Mouse (Mus musculus) heart, adult 18-20 months (tissue): Measurements from ENCODE around the gene Cenpb. TPM values are rescaled to one million over a fixed set of nuclear protein-coding genes. Genes with fewer than 3 reads are reported as not detected.

Source experiments
- DNase-seq, 2 experiments: peaks; one replicate each; pipeline ENCODE4 v3.0.0; 2021 to 2022; ENCODE audit warnings: mixed read lengths in 1 of 2
- total RNA-seq, 2 experiments: library from RNA; stranded (reverse); gene quantifications; 2 replicates each; pipeline ENCODE4 v1.2.3; 2021

The Cenpb gene
- total RNA-seq, 2 experiments from 2014 or later, result 76.7 to 79.6 TPM

- DNase-seq, result no peak
Measured at GRCm38 (mm10) chr2:131166172-131166571, 13.7 kb downstream of the Cenpb start.

- no peak for DNase-seq
Measured at GRCm38 (mm10) chr2:131163924-131164323, 15.9 kb downstream of the Cenpb start.

- peak; percentile 67 to 72 for DNase-seq
Measured at GRCm38 (mm10) chr2:131160671-131161111, 19.2 kb downstream of the Cenpb start.

- DNase-seq, result peak; percentile 97 to 98
Measured at GRCm38 (mm10) chr2:131159938-131160581, 19.8 kb downstream of the Cenpb start, which contains the start of gene 1700037H04Rik. Gene 1700037H04Rik, minus strand, starts transcription at chr2:131160081.

GRCm38 (mm10) chr2:131159491-131159910 is 20.4 kb downstream of the Cenpb start:
- DNase-seq, result no peak

GRCm38 (mm10) chr2:131156987-131157386 is 22.9 kb downstream of the Cenpb start:
- no peak for DNase-seq

- DNase-seq, result no peak
Measured at GRCm38 (mm10) chr2:131154036-131154435, 25.8 kb downstream of the Cenpb start.

- DNase-seq, result no peak
Measured at GRCm38 (mm10) chr2:131152166-131152730, 27.6 kb downstream of the Cenpb start.

GRCm38 (mm10) chr2:131149254-131149578 is 30.7 kb downstream of the Cenpb start:
- no peak for DNase-seq

- DNase-seq, result peak in 1 of 2 experiments; percentile 12
Measured at GRCm38 (mm10) chr2:131148353-131149253, 31.3 kb downstream of the Cenpb start.

- DNase-seq, result peak in 1 of 2 experiments; percentile 12
Measured at GRCm38 (mm10) chr2:131147043-131147365, 32.9 kb downstream of the Cenpb start.

GRCm38 (mm10) chr2:131146193-131147042 is 33.4 kb downstream of the Cenpb start:
- no peak for DNase-seq

- no peak for DNase-seq
Measured at GRCm38 (mm10) chr2:131145536-131145935, 34.3 kb downstream of the Cenpb start.

GRCm38 (mm10) chr2:131145121-131145520 is 34.7 kb downstream of the Cenpb start:
- no peak for DNase-seq

- DNase-seq, result peak in 1 of 2 experiments; percentile 10
Measured at GRCm38 (mm10) chr2:131143007-131143780, 36.7 kb downstream of the Cenpb start.

- DNase-seq, result peak; percentile 87 to 88
Measured at GRCm38 (mm10) chr2:131142592-131142991, 37.3 kb downstream of the Cenpb start.

GRCm38 (mm10) chr2:131141336-131141986 is 38.4 kb downstream of the Cenpb start:
- peak in 1 of 2 experiments; percentile 7 for DNase-seq

GRCm38 (mm10) chr2:131140533-131140905 is 39.3 kb downstream of the Cenpb start:
- DNase-seq, result no peak

- peak; percentile 56 to 83 for DNase-seq
Measured at GRCm38 (mm10) chr2:131139886-131140532, 39.9 kb downstream of the Cenpb start.

GRCm38 (mm10) chr2:131139287-131139686 is 40.6 kb downstream of the Cenpb start:
- DNase-seq, result peak in 1 of 2 experiments; percentile 7
